Mouse (Mus musculus) forebrain, embryonic 11.5 days (tissue): Measurements from ENCODE around the gene Klf13. TPM values are rescaled to one million over a fixed set of nuclear protein-coding genes. Genes with fewer than 3 reads are reported as not detected.

ENCODE experiments used
- ATAC-seq: fragments of 200-750 bp; cut with Nextera tagmentation; replicated peaks from 2 replicates; pipeline ENCODE4 v1.8.0; 2017; ENCODE audit warnings: moderate TSS enrichment; ENCODE audit not compliant: low FRiP score
- DNase-seq: peaks from one replicate; pipeline ENCODE4 v3.0.0-alpha.2; 2017; ENCODE audit warnings: low spot score
- H3K27ac ChIP-seq: fragments of 300-500 bp; sonication (generic); 2 replicates; pipeline ENCODE4 v1.5.1; 2014; ENCODE audit warnings: low read depth, low read length
- H3K27me3 ChIP-seq: fragments of 300-500 bp; sonication (generic); 2 replicates; pipeline ENCODE4 v1.6.1; 2014; ENCODE audit warnings: mild to moderate bottlenecking, low read length, mixed read lengths; ENCODE audit not compliant: control insufficient read depth, insufficient read depth
- H3K36me3 ChIP-seq: fragments of 300-500 bp; sonication (generic); 2 replicates; pipeline ENCODE4 v1.6.1; 2014; ENCODE audit warnings: mild to moderate bottlenecking, low read length, moderate library complexity, mixed read lengths; ENCODE audit not compliant: control insufficient read depth, insufficient read depth
- H3K4me1 ChIP-seq: fragments of 300-500 bp; sonication (generic); replicated peaks from 2 replicates; pipeline ENCODE4 v1.6.1; 2014; ENCODE audit warnings: low read length, mixed read lengths; ENCODE audit not compliant: control insufficient read depth, insufficient read depth
- H3K4me2 ChIP-seq: fragments of 300-500 bp; sonication (generic); 2 replicates; pipeline ENCODE4 v1.6.1; 2014; ENCODE audit warnings: low read depth, mild to moderate bottlenecking, low read length, moderate library complexity, mixed read lengths; ENCODE audit not compliant: severe bottlenecking
- H3K4me3 ChIP-seq: fragments of 300-500 bp; sonication (generic); 2 replicates; pipeline ENCODE4 v1.5.1; 2014; ENCODE audit warnings: low read depth, low read length
- H3K9ac ChIP-seq: fragments of 300-500 bp; sonication (generic); 2 replicates; pipeline ENCODE4 v1.6.1; 2014; ENCODE audit warnings: low read length
- H3K9me3 ChIP-seq: fragments of 300-500 bp; sonication (generic); 2 replicates; pipeline ENCODE4 v1.6.1; 2016; ENCODE audit warnings: low read length, mixed read lengths; ENCODE audit not compliant: control insufficient read depth
- WGBS: fragments of 180-500 bp; shearing (Covaris S2); extraction: QIAGEN DNeasy Blood & Tissue Kit; methylation state at CpG from one replicate; pipeline ENCODE4 v1.1.7; 2014; 5-methylcytosine and 5-hydroxymethylcytosine counted together
- polyA plus RNA-seq: library from polyadenylated mRNA; unstranded; fragments of >200 nt; fragmentation: Nextera tagmentation; extraction: Ambion mirVana; gene quantifications from 2 replicates; pipeline ENCODE4 v1.2.1, GENCODE M21; 2014

The Klf13 gene
- polyA plus RNA-seq, 1 experiment from 2014 or later: 26.6 TPM

- no peak overlapping the region for H3K27ac ChIP-seq
- no peaks in the 10 kb centered on the region for H3K9me3 ChIP-seq
- H3K4me2 ChIP-seq: no peak overlapping the region
- no peak overlapping the region for H3K4me3 ChIP-seq
- H3K27me3 ChIP-seq: no peaks in the 10 kb centered on the region
- WGBS: 88% methylated on average over 6 of the region's 6 CpGs
- ATAC-seq: no peak
- H3K36me3 ChIP-seq: no peaks in the 10 kb centered on the region
- DNase-seq: no peak
- H3K9ac ChIP-seq: no peak overlapping the region
- H3K4me1 ChIP-seq: peaks cover 6% of the 10 kb centered on the region; the same call in 1 of the 2 replicates
Observed at GRCm38 (mm10) chr7:63924747-63925412, 13.8 kb downstream of the Klf13 start.

- no peak overlapping the region for H3K4me3 ChIP-seq
- no peaks in the 10 kb centered on the region for H3K9me3 ChIP-seq
- no peaks in the 10 kb centered on the region for H3K27me3 ChIP-seq
- H3K36me3 ChIP-seq: no peaks in the 10 kb centered on the region
- ATAC-seq (no peak), DNase-seq (no peak)
- H3K9ac ChIP-seq: no peak overlapping the region
- no peak overlapping the region for H3K27ac ChIP-seq
- peaks cover 6% of the 10 kb centered on the region; the same call in 1 of the 2 replicates for H3K4me1 ChIP-seq
- WGBS: 91% methylated on average over 1 of the region's 1 CpGs
- no peak overlapping the region for H3K4me2 ChIP-seq
Observed at GRCm38 (mm10) chr7:63924151-63924550, 14.6 kb downstream of the Klf13 start.

- DNase-seq (no peak), ATAC-seq (no peak)
- peaks cover 6% of the 10 kb centered on the region; the same call in 1 of the 2 replicates for H3K4me1 ChIP-seq
- no peaks in the 10 kb centered on the region for H3K36me3 ChIP-seq
- no peak overlapping the region for H3K27ac ChIP-seq
- H3K9ac ChIP-seq: no peak overlapping the region
- H3K27me3 ChIP-seq: no peaks in the 10 kb centered on the region
- H3K4me2 ChIP-seq: no peak overlapping the region
- 89% methylated on average over 1 of the region's 1 CpGs for WGBS
- no peak overlapping the region for H3K4me3 ChIP-seq
- no peaks in the 10 kb centered on the region for H3K9me3 ChIP-seq
Observed at GRCm38 (mm10) chr7:63922975-63923374, 15.7 kb downstream of the Klf13 start.

- 65% methylated on average over 2 of the region's 2 CpGs for WGBS
- DNase-seq (no peak), ATAC-seq (no peak)
- Histone ChIP-seq H3K4me2 (no peak overlapping the region), H3K4me3 (no peak overlapping the region), H3K36me3 (no peaks in the 10 kb centered on the region), H3K9ac (no peak overlapping the region), H3K9me3 (no peaks in the 10 kb centered on the region), H3K27ac (no peak overlapping the region), H3K27me3 (no peaks in the 10 kb centered on the region), H3K4me1 (peaks cover 6% of the 10 kb centered on the region; the same call in 1 of the 2 replicates)
Observed at GRCm38 (mm10) chr7:63922571-63922970, 16.1 kb downstream of the Klf13 start.

- no peak overlapping the region for H3K9ac ChIP-seq
- H3K9me3 ChIP-seq: no peaks in the 10 kb centered on the region
- WGBS: 82% methylated on average over 8 of the region's 8 CpGs
- H3K4me2 ChIP-seq: no peak overlapping the region
- no peaks in the 10 kb centered on the region for H3K27me3 ChIP-seq
- H3K4me3 ChIP-seq: no peak overlapping the region
- DNase-seq: no peak
- no peak for ATAC-seq
- H3K4me1 ChIP-seq: peaks cover 6% of the 10 kb centered on the region; the same call in 1 of the 2 replicates
- H3K27ac ChIP-seq: no peak overlapping the region
- no peaks in the 10 kb centered on the region for H3K36me3 ChIP-seq
Observed at GRCm38 (mm10) chr7:63921909-63922562, 16.7 kb downstream of the Klf13 start.

- Histone ChIP-seq H3K4me3 (no peak overlapping the region), H3K9ac (no peak overlapping the region), H3K27ac (no peak overlapping the region), H3K4me1 (no peaks in the 10 kb centered on the region; the same call in 1 of the 2 replicates), H3K9me3 (no peaks in the 10 kb centered on the region), H3K27me3 (no peaks in the 10 kb centered on the region), H3K36me3 (no peaks in the 10 kb centered on the region), H3K4me2 (no peak overlapping the region)
- DNase-seq: no peak
- 90% methylated on average over 12 of the region's 12 CpGs for WGBS
- no peak for ATAC-seq
Observed at GRCm38 (mm10) chr7:63918771-63919768, 19.6 kb downstream of the Klf13 start.

DNA sequence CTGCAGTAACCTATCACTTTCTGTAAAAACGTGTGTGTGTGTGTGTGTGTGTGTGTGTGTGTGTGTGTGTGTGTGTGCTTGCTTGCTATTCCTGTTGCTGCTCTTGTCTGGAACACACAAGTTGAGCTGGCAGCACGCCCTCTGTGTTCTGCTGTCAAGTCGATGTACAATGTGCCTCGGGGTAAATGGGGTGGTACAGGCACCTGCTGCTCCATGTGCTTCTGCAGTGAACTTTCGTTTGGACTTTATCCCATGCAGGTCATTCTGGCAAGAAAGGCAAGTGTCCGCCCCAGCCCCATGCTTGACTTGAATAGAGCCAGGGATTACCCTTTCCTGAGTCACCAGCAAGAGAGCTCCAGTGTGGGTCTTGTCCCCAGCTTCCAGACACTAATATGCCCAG lies 21.0 kb downstream of the Klf13 start:
- Histone ChIP-seq H3K36me3 (no peaks in the 10 kb centered on the region), H3K27me3 (no peaks in the 10 kb centered on the region), H3K4me1 (peaks cover 8% of the 10 kb centered on the region), H3K4me3 (no peak overlapping the region), H3K9me3 (no peaks in the 10 kb centered on the region), H3K9ac (no peak overlapping the region), H3K27ac (no peak overlapping the region), H3K4me2 (no peak overlapping the region)
- no peak for DNase-seq
- no peak for ATAC-seq
- 78% methylated on average over 6 of the region's 6 CpGs for WGBS

DNA sequence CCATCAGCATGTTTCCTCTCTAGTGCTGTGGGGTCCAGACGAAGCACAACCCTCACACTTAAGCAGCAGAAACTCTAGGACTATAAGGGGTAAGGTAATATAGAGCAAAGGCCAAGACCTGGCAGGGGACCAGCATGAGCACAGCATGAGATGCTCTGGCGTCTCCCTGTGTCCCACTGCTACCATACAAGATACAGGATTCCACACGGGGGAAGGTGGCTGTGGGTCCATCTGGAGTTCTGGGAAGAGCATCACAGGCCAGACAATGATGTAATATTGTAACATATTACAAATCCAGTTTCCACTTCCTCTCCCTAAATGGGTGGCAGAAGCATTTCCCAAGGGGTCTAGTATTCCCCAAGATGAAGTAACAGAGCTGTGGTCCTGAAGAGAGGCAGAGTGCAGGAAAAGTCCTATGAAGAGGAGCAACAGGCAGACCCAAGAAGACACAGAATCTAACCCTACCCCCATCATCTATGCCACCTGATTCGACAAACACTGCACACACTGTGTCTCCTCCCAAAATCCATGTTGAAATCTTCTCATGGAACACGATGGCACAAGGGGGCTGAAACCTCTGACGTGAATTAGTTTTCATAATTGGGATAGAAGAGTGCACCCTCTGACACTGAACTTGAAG lies 22.3 kb downstream of the Klf13 start, which contains the start of gene E030018B13Rik:
E030018B13Rik (plus strand) TSS at position 590 of the 640 bp plus-strand sequence.
- DNase-seq (no peak), ATAC-seq (no peak)
- WGBS: 90% methylated on average over 6 of the region's 6 CpGs
- no peak within 1 kb of the TSS for H3K27ac ChIP-seq
- no peak within 1 kb of the TSS for H3K4me2 ChIP-seq
- H3K4me3 ChIP-seq: no peak within 1 kb of the TSS
- H3K4me1 ChIP-seq: peaks cover 21% of the 10 kb centered on the region
- H3K9ac ChIP-seq: no peak within 1 kb of the TSS
- no peaks in the 10 kb centered on the region for H3K27me3 ChIP-seq
- H3K36me3 ChIP-seq: no peaks in the 10 kb centered on the region
- H3K9me3 ChIP-seq: no peaks in the 10 kb centered on the region
